Mouse (Mus musculus): ENCODE data around the gene E2f8. TPM values are rescaled to one million over a fixed set of nuclear protein-coding genes. Genes with fewer than 3 reads are reported as not detected.

E2f8 gene
- polyA plus RNA-seq, 1 experiment from 2014 or later = 21.9 TPM

- no peak overlapping the region for H3K27ac ChIP-seq (ENCODE audit: low read length)
- no peaks in the 10 kb centered on the region for H3K36me3 ChIP-seq (ENCODE audit: control insufficient read depth, insufficient read depth, low read length)
- ATAC-seq = no peak
- no peaks in the 10 kb centered on the region for H3K27me3 ChIP-seq (replicated peaks; ENCODE audit: control insufficient read depth, insufficient read depth, low read length)
- H3K4me3 ChIP-seq (ENCODE audit: low read length) = no peak overlapping the region
- H3K9me3 ChIP-seq (ENCODE audit: control insufficient read depth, low read length) = no peaks in the 10 kb centered on the region
- H3K4me1 ChIP-seq (ENCODE audit: control insufficient read depth, insufficient read depth, low read length) = peaks cover 7% of the 10 kb centered on the region
- H3K9ac ChIP-seq (ENCODE audit: low read depth, low read length) = no peak overlapping the region
- H3K4me2 ChIP-seq (ENCODE audit: low read depth, low read length) = no peak overlapping the region
These were observed 29.8 kb upstream of the E2f8 start for GRCm38 (mm10) chr7:48911146-48911545.

- ATAC-seq = no peak
- no peak overlapping the region for H3K9ac ChIP-seq (ENCODE audit: low read depth, low read length)
- 63% methylated on average over 6 of the region's 6 CpGs for WGBS
These were observed 28.9 kb upstream of the E2f8 start for GRCm38 (mm10) chr7:48910282-48910681.

GRCm38 (mm10) chr7:48909342-48909671, 27.9 kb upstream of the E2f8 start:
- WGBS = 45% methylated on average over 4 of the region's 4 CpGs
- no peaks in the 10 kb centered on the region for H3K27me3 ChIP-seq (replicated peaks; ENCODE audit: control insufficient read depth, insufficient read depth, low read length)
- H3K9me3 ChIP-seq (ENCODE audit: control insufficient read depth, low read length) = no peaks in the 10 kb centered on the region

More at GRCm38 (mm10) chr7:48910282-48910681, 28.9 kb upstream of the E2f8 start:
- no peak overlapping the region for H3K4me3 ChIP-seq (ENCODE audit: low read length)
- H3K27ac ChIP-seq (ENCODE audit: low read length) = no peak overlapping the region
- H3K4me1 ChIP-seq (ENCODE audit: control insufficient read depth, insufficient read depth, low read length) = peaks cover 4% of the 10 kb centered on the region; the same call in 1 of the 2 replicates
- no peaks in the 10 kb centered on the region for H3K27me3 ChIP-seq (replicated peaks; ENCODE audit: control insufficient read depth, insufficient read depth, low read length)
- H3K4me2 ChIP-seq (ENCODE audit: low read depth, low read length) = no peak overlapping the region
- no peaks in the 10 kb centered on the region for H3K9me3 ChIP-seq (ENCODE audit: control insufficient read depth, low read length)
- no peaks in the 10 kb centered on the region for H3K36me3 ChIP-seq (ENCODE audit: control insufficient read depth, insufficient read depth, low read length)

GRCm38 (mm10) chr7:48908521-48909341, 27.3 kb upstream of the E2f8 start, which contains the start of gene Nav2:
Gene Nav2 (plus strand): TSS chr7:48908716.
- no peaks in the 10 kb centered on the region for H3K9me3 ChIP-seq (ENCODE audit: control insufficient read depth, low read length)
- peaks cover 1% of the 10 kb centered on the region; the same call in 1 of the 2 replicates for H3K4me1 ChIP-seq (ENCODE audit: control insufficient read depth, insufficient read depth, low read length)
- ATAC-seq = no peak
- H3K4me2 ChIP-seq (ENCODE audit: low read depth, low read length) = no peak within 1 kb of the TSS
- H3K4me3 ChIP-seq (ENCODE audit: low read length) = no peak within 1 kb of the TSS
- H3K36me3 ChIP-seq (ENCODE audit: control insufficient read depth, insufficient read depth, low read length) = no peaks in the 10 kb centered on the region
- H3K27me3 ChIP-seq (replicated peaks; ENCODE audit: control insufficient read depth, insufficient read depth, low read length) = no peaks in the 10 kb centered on the region
- H3K9ac ChIP-seq (ENCODE audit: low read depth, low read length) = no peak within 1 kb of the TSS
- 62% methylated on average over 8 of the region's 8 CpGs for WGBS
- H3K27ac ChIP-seq (ENCODE audit: low read length) = no peak within 1 kb of the TSS

More at GRCm38 (mm10) chr7:48909342-48909671, 27.9 kb upstream of the E2f8 start:
- Histone ChIP-seq H3K36me3 (ENCODE audit: control insufficient read depth, insufficient read depth, low read length) (no peaks in the 10 kb centered on the region), H3K4me3 (ENCODE audit: low read length) (no peak overlapping the region), H3K27ac (ENCODE audit: low read length) (no peak overlapping the region), H3K4me2 (ENCODE audit: low read depth, low read length) (no peak overlapping the region), H3K4me1 (ENCODE audit: control insufficient read depth, insufficient read depth, low read length) (peaks cover 4% of the 10 kb centered on the region; the same call in 1 of the 2 replicates), H3K9ac (ENCODE audit: low read depth, low read length) (no peak overlapping the region)
- no peak for ATAC-seq

- H3K27me3 ChIP-seq (replicated peaks; ENCODE audit: control insufficient read depth, insufficient read depth, low read length) = no peaks in the 10 kb centered on the region
- H3K4me1 ChIP-seq (ENCODE audit: control insufficient read depth, insufficient read depth, low read length) = no peaks in the 10 kb centered on the region
- no peak overlapping the region for H3K4me2 ChIP-seq (ENCODE audit: low read depth, low read length)
- no peaks in the 10 kb centered on the region for H3K36me3 ChIP-seq (ENCODE audit: control insufficient read depth, insufficient read depth, low read length)
- no peaks in the 10 kb centered on the region for H3K9me3 ChIP-seq (ENCODE audit: control insufficient read depth, low read length)
- H3K27ac ChIP-seq (ENCODE audit: low read length) = no peak overlapping the region
- no peak overlapping the region for H3K4me3 ChIP-seq (ENCODE audit: low read length)
- ATAC-seq = no peak
- no peak overlapping the region for H3K9ac ChIP-seq (ENCODE audit: low read depth, low read length)
- 33% methylated on average over 2 of the region's 2 CpGs for WGBS
These were observed 21.1 kb upstream of the E2f8 start for GRCm38 (mm10) chr7:48902454-48902853.

- no peak overlapping the region for H3K27ac ChIP-seq (ENCODE audit: low read length)
- H3K4me1 ChIP-seq (ENCODE audit: control insufficient read depth, insufficient read depth, low read length) = no peaks in the 10 kb centered on the region
- H3K4me2 ChIP-seq (ENCODE audit: low read depth, low read length) = no peak overlapping the region
- ATAC-seq = no peak
- H3K9me3 ChIP-seq (ENCODE audit: control insufficient read depth, low read length) = no peaks in the 10 kb centered on the region
- 68% methylated on average over 8 of the region's 8 CpGs for whole genome bisulfite sequencing
- H3K36me3 ChIP-seq (ENCODE audit: control insufficient read depth, insufficient read depth, low read length) = no peaks in the 10 kb centered on the region
- no peak overlapping the region for H3K9ac ChIP-seq (ENCODE audit: low read depth, low read length)
- H3K4me3 ChIP-seq (ENCODE audit: low read length) = no peak overlapping the region
- no peaks in the 10 kb centered on the region for H3K27me3 ChIP-seq (replicated peaks; ENCODE audit: control insufficient read depth, insufficient read depth, low read length)
These were observed 19.2 kb upstream of the E2f8 start for GRCm38 (mm10) chr7:48900408-48901167.

GRCm38 (mm10) chr7:48898416-48898815, 17.0 kb upstream of the E2f8 start:
- Histone ChIP-seq H3K27ac (ENCODE audit: low read length) (no peak overlapping the region), H3K4me1 (ENCODE audit: control insufficient read depth, insufficient read depth, low read length) (no peaks in the 10 kb centered on the region), H3K4me2 (ENCODE audit: low read depth, low read length) (no peak overlapping the region), H3K9ac (ENCODE audit: low read depth, low read length) (no peak overlapping the region), H3K9me3 (ENCODE audit: control insufficient read depth, low read length) (no peaks in the 10 kb centered on the region), H3K4me3 (ENCODE audit: low read length) (no peak overlapping the region), H3K27me3 (replicated peaks; ENCODE audit: control insufficient read depth, insufficient read depth, low read length) (no peaks in the 10 kb centered on the region), H3K36me3 (ENCODE audit: control insufficient read depth, insufficient read depth, low read length) (no peaks in the 10 kb centered on the region)
- no peak for ATAC-seq
- 63% methylated on average over 9 of the region's 9 CpGs for WGBS

GRCm38 (mm10) chr7:48897539-48898163, 16.3 kb upstream of the E2f8 start:
- no peak for ATAC-seq
- Histone ChIP-seq H3K27ac (ENCODE audit: low read length) (no peak overlapping the region), H3K4me2 (ENCODE audit: low read depth, low read length) (no peak overlapping the region), H3K9ac (ENCODE audit: low read depth, low read length) (no peak overlapping the region), H3K36me3 (ENCODE audit: control insufficient read depth, insufficient read depth, low read length) (no peaks in the 10 kb centered on the region), H3K4me1 (ENCODE audit: control insufficient read depth, insufficient read depth, low read length) (no peaks in the 10 kb centered on the region), H3K27me3 (replicated peaks; ENCODE audit: control insufficient read depth, insufficient read depth, low read length) (no peaks in the 10 kb centered on the region), H3K9me3 (ENCODE audit: control insufficient read depth, low read length) (no peaks in the 10 kb centered on the region), H3K4me3 (ENCODE audit: low read length) (no peak overlapping the region)
- WGBS = 67% methylated on average over 24 of the region's 24 CpGs

GRCm38 (mm10) chr7:48896051-48896450, 14.7 kb upstream of the E2f8 start:
- H3K4me2 ChIP-seq (ENCODE audit: low read depth, low read length) = no peak overlapping the region
- 84% methylated on average over 4 of the region's 4 CpGs for WGBS
- no peak overlapping the region for H3K4me3 ChIP-seq (ENCODE audit: low read length)
- no peaks in the 10 kb centered on the region for H3K4me1 ChIP-seq (ENCODE audit: control insufficient read depth, insufficient read depth, low read length)
- H3K9ac ChIP-seq (ENCODE audit: low read depth, low read length) = no peak overlapping the region
- no peak overlapping the region for H3K27ac ChIP-seq (ENCODE audit: low read length)
- no peaks in the 10 kb centered on the region for H3K27me3 ChIP-seq (replicated peaks; ENCODE audit: control insufficient read depth, insufficient read depth, low read length)
- H3K36me3 ChIP-seq (ENCODE audit: control insufficient read depth, insufficient read depth, low read length) = no peaks in the 10 kb centered on the region
- no peaks in the 10 kb centered on the region for H3K9me3 ChIP-seq (ENCODE audit: control insufficient read depth, low read length)
- no peak for ATAC-seq

Measured in intestine, embryonic 16.5 days (tissue).